Mouse (Mus musculus) A20 (cell line): ENCODE results near the gene Flt4.
A peak's percentile ranks its signal among the peaks of the same experiment; 100 is the strongest.
"Not testable (repeated sequence)": the region's sequence is repeated elsewhere in the genome, so short reads cannot be mapped to it uniquely, and the experiment has no call there.

Experiments
- DNase-seq: peaks from one replicate; pipeline ENCODE4 v3.0.0-alpha.2; 2011; ENCODE audit warnings: low read depth, low spot score

Flt4 gene

DNA sequence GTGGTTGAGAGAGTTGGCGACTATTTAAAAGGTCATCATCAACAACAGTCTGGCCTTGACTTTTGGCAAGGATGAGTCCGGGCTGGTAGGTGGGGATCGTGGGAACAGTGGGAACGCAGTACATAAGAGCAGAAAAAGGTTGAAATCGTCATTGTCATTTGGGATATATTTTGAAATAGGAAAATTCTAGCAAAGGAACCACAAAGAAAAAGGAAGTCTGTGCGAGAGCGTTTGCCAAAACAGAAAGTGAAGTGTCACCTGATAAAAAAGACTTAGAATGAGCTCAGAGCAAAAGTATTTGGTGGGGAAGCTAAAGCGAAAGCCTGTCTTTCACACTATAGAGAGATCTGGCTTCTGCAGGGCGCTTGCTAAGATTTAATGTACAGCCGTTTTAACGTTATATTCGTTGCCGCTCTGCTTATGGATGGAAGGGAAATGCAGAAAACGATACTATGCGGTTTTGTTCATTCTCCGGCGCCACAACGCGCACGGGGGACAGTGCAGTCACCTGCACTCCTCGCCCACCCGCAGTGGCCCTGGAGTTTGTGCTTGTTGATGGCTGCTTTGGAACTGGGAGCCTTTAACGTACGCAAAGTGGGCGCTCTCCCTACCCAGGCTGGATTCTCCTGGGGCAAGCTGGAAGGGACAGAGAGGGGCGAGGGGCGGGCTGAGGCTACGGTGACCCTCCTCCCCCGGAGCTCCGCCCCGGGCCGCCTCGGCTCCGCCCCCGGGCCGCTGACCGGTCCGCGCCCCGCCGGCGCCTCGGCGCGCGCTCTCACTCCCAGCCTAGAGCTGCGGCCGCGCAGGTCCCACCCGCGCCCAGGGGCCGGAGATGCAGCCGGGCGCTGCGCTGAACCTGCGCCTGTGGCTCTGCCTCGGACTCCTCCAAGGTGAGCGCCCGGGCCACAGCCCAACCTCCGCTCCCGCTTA, at the start of gene Flt4:
Gene Flt4 (plus strand): TSS at position 326 of the 930 bp plus-strand sequence.
- DNase-seq, result peak; percentile 58

DNA sequence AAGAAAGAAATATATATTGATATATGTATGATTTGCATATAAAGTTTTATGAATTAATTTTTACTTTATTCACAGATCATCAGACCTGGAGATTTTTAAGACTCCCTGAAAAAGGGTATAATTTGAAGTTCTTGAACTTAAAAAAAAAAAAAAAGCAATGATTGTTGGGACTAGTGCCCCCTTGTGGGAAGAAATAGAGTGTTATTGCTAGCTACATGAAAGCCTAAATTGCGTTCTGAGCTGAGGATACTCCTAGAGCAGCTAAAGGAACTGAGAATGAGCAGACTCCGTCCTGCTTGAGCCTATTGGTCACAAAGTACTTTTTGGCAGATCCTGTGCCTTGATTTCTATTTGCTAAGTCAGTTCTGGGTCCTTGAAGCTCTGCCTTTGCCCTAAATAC, 34.0 kb upstream of the Flt4 start:
- DNase-seq, result peak; percentile 41

DNA sequence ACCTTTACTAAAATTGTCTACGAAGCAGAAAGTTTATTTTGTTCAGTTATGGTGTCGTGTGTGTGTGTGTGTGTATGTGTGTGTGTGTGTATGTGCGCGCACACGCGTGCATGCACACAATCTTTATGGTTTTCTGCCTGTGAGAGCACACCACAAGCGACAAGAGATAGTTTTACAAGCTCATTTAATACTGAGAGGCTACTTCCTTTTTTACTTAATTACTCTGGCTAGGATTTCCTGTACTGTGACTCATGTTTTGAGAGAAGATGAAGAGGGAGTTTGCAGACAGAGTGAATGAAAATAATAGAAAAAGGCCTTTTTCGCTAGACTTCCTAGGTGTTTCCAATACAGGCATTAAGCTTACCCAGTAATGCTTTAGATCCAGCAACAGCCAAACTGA, 28.6 kb upstream of the Flt4 start:
- DNase-seq, result not testable (repeated sequence)

DNA sequence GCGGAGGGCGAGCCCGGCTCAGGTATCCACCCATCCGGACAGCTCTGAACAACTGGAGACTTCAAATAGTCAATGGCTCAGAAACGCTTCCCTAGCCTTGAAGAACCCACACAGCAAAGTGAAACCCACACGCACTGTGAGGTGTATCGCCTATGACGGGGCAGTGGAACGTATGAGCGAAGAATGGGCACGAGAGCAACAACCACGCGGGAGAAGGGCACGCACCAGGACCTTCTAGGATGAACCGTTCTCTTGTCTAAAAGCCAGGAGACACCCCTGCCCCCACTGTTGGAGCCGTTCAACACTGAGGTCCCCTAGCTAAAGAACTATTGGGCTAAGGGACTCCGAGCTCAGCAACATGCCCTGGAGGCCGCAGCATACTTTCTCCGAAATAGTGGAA, 18.9 kb upstream of the Flt4 start:
- DNase-seq, result no peak

DNA sequence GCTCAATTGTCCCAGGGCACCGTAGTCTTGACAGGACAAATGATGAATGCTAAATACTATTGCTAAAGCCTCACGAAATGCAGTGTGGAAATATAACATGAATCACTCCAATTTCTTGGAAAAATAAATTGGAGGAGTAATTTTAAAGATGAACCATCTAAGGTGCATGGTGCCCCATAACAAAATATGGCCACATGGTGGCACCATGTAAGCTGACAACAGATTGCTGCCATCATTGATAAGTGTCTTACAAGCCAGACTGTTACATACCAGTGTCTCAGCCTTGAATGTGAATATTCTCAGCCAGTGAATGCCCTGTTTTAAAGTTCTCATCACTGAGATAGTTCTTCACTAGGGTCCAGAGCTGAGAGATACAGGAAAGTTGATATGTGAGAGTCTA, 11.9 kb upstream of the Flt4 start:
- not testable (repeated sequence) for DNase-seq

DNA sequence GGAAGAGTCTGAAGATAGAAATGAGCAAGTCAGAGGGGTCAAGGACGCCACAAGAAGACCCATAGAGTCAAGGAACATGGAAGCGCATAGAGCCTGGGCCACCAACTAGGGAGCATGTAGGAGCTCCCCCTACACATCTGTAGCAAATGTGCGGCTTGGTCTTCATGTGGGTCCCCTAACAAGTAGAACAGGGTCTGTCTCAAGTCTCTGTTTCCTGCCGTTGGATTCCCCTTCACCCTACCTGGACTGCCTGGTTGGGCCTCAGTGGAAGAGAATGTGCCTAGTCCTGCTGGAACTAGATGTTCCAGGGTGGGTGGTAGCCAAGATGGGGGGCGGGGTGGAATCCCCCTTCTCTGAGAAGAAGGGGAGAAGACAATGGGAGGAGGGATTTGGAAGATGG, 757 bp upstream of the Flt4 start:
- DNase-seq, result not testable (repeated sequence)

DNA sequence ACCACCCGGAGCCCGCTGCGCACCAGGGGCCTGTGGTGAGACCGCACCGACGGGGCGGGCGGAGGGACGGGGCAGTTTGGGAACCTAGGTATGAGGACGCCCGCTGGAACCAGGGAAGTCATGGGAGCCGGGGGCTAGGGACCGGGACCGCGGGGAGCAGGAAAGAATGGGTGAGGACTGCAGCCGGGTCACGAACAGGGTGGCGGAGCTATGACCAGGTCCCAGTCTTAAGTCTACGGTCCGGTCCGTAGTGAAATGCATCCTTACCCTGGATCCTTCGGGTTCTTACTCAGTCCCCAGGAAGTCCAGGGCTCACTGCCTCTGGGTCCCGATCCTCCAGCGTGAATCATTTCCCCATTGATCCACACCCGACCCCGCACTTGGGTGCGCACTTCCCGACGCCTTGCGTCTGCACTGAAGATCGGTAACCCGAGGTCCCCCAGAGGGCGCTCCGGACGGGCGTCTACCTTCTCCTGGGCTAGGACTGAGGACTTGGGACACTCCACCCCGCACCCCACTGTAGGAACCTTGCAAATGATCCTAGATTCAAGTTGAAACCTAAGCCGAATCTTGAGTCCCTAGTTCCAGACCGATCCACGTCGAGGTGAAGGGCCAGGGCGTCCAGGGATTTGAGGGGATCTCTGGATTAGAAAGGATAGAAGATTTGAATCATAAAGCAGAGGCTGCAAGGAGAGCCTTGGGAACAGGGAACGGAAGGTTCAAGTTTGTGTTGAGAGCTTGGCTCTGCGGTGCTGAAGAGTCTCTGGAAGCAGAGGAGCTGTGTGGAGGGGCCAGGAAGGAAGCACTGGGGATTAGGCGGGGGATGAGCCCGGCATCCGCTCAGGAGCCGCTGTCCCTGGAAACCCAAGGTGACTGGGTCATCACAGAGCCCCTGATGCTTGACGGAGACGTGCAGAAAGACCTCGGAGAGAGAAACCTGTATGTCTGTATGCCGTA, 1.1 kb downstream of the Flt4 start:
- not testable (repeated sequence) for DNase-seq

DNA sequence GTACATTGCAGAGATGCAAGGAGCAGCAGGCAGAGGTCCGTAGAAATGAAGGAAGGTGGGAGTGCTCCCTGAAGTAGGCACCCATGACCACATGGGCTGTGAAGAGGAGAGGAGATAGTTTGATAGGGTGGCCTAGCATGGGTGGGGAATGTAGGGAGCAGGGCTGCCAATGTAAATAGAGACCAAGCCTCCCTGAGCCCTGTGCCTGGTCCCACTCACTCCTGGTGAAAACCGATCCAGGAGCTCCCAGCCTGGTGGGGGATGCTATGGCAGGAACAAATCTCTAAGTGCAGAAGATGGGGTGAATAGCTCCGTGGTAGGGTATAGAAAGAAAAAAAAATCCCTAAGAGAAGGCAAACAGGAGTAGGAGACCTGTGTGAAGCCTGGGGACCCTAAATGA, 2.3 kb downstream of the Flt4 start:
- DNase-seq, result not testable (repeated sequence)

DNA sequence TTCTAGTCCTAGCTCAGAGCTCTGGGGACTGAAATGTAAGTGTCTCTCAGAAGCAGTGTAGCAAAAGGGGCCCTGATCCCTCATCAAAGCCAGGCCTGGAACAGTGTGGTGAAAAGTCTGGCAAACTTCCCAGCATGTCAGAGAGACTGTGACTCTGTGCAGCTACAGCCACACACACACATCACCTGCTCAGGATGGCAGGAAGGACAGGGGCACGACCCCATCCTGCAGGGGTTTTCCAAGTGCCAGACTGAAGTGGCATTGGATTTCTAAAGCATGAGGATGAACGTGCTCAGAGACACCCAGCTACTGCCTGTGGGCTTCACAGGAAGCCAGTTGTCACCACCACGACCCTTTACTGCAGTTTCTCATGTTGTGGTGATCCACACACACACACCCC, 3.1 kb downstream of the Flt4 start:
- no peak for DNase-seq

DNA sequence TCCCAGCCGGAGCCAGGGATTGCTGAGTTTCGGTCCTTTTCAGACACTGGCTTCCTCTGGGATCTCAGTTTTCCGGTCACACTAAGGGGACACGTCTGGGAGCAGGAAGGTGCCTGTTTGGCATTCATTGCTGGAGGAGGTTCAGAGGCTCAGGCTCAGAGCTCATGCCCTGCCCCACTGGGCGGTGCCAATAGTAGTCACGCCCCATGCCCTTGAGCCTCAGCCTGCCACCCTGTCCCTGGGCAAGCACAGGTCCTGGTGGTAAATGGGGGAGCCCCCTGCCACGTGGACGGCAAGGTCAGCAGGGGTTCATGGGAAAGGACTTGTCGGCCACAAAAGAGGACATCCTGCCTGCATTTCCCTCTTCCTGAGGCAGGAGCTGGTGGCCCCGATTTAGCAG, 4.3 kb downstream of the Flt4 start:
- DNase-seq, result no peak

DNA sequence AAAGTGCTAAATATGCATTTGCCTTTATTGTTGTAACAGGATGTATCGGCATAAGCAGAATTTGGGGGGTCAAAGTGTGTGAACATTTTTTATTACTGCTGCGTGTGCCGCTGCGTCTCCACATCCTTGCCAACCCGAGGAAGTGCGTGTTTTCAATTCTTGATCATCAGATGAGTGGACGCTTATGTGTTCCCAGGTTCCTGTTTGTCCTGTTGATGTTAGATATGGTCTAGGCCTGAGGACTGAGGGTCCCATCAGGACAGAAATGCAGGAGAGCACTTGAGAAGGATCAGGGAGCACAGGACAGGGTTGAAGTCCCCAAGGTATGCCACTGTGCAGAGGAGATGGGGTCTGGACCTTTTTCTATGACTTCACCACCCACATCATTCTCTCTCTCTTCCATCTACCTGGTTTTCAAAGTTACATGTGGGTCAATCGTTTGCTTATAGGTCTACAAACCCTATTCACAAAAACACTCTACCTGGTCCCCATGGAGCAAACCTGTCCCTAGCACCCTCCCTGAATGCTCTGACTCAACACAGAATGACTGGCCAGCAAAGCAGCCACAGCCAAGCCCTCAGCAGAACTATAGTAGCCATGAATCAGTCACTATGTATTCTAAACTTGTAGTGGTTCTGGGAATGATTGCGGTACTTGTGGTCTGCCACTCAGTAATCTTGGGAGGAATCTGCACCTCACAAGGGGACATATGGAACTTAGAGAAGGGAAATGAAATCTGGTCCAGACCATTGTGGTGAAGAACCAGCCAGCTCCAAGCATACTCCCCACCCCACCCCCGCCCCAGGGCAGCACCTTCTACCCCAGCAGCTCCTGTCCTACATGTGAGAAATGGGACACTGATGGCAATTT, 7.0 kb downstream of the Flt4 start:
- DNase-seq, result no peak

DNA sequence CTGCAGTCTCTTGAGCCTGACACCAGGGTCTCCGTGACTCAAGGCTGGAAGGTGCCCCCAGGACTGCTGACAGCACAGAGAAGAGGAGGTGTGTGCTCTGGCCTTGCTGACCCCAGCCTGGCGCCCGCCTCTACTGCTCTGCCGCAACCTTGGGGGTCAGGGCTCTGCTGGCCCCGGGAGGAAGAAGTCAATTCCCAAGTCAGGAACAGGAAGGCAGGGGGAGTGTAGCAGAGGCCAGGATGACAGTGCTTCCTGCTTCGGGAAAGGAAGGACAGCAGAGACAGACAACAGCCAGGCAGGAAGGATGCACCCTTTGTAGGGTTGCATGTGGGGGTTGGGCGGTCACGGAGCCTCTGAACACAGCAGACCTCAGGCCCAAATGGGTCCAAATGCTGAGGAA, 9.4 kb downstream of the Flt4 start:
- no peak for DNase-seq

DNA sequence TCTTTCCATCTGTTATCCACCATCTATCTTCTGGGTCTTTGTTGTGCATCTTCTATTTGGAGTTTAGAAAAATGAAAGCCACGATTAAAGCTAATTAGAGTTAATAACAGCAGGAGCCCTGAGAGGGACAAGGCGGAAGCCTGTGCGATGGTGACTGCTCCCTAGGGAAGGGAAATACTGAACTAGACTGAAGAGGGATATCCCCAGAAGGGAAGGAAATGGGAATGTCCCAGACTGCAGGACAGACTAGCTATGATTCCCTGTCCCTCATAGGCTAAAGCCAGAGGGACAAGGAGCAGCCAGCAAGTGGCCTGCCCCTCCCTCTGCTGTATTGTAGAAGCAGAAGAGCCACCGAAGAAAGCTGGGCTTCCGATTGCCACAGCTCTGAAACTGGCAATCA, 12.9 kb downstream of the Flt4 start:
- DNase-seq, result no peak

DNA sequence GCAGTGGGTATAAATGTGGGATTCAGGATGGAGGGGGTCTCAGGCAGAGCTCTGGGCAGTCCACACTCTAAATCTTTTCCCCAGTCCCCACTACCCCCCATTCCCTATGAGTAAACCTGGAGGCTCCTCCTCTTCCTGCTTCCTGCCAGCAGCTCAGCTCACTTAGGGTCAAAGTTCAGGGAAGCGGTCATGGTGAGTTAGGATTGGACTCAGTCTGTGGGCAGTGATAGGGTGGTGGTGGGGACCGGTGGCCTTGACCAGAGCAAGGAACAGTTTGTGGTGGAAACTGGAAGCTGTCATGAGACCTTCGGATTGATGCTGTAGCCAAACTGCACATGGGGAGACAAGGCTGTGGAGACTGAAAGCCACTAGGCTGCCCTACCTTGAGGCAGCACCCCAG, 15.1 kb downstream of the Flt4 start:
- DNase-seq, result no peak

DNA sequence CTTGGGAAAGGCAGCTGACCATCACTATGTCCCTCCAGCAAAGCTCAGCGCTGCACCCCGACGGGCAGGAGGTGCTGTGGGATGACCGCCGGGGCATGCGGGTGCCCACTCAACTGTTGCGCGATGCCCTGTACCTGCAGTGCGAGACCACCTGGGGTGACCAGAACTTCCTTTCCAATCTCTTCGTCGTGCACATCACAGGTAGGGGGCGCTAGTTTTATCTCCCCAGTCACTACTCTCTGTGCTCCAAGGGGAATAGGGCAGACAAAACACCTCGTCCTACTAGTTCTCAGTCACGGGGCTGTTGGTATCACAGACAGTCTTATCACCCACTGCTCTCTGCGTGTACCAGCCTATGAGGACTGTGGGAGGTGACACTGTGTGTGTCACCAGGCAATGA, 16.8 kb downstream of the Flt4 start:
- peak; percentile 29 for DNase-seq

DNA sequence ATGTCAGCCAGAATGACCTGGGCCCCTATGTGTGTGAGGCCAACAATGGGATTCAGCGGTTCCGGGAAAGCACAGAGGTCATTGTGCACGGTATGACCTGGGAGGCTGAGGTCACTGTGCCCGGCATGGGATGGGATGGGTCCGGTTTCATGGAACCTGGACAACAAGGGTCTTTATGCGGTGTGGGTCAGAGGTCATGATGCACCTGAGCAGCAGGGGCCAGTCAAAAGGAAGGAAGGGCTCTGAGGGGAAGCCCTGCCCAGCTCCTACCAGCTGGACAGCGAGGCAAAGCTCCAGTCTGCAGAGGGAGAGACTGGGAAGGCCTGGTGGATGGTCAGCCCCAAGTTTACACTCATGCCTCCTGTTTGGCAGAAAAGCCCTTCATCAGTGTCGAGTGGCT, 17.7 kb downstream of the Flt4 start:
- DNase-seq, result no peak

DNA sequence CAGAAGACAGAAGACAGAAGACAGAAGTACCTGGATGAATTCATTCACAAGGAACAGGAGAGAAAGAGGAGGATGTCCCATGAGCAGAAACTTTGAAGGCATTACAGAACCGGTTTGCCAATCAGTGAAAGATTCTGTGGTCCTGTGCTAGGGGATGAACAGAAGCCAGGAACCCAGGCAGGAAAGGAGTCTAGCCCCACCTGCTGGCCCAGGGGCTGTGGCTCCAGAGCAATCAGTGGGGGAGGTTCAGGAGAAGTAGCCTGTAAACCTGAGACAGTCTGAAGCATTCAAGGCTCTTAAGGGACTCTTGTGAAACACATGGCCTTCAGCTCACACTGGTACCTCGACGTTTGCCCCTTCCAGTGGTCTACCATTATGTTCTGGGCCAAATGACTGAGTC, 22.1 kb downstream of the Flt4 start:
- DNase-seq, result peak; percentile 52

DNA sequence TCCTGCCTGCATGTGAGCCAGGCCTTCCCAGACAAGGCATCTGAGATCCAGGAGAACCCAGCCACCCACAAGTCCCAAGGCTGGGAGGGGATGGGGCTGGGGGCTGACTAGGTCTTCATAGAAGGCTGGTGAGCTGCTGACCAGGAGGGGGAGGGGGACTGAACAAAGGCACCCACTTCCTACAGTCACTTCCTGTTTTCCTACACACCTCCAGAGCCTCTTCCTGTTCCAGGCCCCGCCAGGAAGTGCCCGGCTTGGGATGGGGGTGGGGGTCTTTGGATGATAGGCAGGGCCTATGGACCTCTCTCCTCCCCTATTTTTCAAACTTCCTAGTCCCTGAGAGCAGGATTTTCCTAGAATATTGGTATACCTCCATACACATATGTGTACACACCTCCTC, 23.2 kb downstream of the Flt4 start:
- DNase-seq, result no peak

DNA sequence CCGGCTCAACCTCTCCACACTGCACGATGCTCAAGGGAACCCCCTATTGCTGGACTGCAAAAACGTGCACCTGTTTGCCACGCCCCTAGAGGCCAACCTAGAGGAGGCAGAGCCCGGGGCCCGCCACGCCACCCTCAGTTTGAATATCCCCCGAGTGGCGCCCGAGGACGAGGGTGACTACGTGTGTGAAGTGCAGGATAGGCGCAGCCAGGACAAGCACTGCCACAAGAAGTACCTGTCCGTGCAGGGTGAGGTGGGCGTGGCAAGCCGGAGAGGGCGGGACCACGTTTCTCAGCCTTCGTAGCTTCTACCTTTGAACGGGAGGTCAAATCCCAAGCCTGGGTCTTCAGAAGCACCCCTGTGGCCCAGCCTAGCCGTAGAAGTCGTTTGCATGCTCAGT, 25.0 kb downstream of the Flt4 start:
- DNase-seq, result no peak

DNA sequence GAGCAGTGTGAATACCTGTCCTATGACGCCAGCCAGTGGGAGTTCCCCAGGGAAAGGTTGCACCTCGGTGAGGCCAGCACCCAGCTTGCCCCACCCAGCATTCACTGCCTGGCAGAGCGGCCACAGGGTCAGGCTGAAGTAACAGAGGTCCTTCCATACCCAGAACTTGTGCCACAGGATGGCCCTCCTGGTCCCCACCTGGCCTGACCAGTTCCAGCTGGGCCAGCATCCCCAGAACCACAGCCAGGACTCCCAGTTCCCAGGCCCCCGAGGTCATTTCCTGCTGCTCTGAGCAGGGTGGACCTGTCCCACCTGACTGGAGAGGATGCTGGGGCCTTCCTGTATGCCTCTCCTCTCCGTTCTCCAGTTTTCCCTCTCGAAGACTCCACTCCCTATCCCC, 26.6 kb downstream of the Flt4 start:
- DNase-seq, result no peak

DNA sequence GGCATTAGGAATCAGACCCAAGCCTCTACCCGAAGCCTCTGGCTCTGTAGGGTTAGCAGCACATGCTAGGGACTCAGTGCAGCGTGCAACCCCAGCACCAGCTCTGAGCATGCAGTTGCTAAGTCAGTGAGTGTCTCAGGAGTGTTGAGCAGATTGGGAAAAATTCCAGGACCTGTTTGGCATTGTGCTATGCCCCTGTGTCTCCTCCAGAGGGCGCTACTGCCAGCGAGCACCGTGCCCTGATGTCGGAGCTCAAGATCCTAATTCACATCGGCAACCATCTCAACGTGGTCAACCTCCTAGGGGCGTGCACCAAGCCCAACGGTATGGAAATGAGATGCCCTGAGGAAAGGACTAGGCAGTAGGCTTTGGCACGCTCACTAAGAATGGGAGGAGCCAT, 27.4 kb downstream of the Flt4 start:
- no peak for DNase-seq

DNA sequence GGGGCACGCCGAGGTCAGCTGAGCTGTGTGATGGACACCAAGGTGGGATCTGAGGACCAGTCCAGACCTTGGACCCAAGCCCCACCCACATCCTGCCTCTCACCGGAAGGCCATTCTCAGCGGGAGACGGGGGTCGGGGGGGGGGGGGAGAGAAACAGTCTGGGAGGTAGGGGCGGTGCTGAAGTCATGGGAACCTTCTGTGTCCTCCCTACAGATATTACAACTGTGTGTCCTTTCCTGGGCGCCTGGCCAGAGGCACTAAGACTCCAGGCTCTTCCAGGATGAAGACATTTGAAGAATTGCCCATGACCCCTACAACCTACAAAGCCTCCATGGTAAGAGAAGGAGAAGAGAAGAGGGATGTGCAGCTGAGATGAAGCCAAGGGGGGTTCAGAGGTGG, 36.6 kb downstream of the Flt4 start:
- no peak for DNase-seq
